Mouse (Mus musculus): ENCODE results near the gene Derl3.

Gene Derl3

DNA sequence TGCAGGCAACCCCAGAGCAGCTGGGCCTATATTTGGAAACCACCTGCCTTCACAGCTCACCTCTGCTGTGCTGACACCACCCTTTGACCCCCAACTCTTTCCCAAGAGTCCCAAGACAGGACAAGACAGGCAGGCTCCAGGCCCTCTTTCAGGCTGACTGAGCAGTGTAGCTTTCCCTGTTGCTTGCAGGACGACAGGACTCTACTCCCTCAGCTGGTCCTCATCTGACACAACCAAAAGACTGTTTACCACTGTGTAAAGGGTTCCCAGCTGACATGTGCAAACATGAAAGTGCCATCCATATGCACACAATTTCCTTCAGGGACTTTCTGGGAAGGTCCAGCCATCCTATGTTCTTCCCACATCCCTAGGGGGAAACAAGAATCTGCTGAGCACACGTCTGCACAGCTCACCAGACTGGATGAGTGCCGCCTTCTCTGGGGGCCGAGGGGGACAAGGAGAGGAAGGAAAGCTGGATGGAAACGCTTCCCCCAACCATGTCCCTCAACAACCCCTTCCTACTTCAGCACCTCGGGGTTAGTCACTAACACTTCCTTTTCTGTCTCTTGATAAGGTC, 19.9 kb downstream of the Derl3 start:
- no peak for DNase-seq (ENCODE audit: low spot score)

DNA sequence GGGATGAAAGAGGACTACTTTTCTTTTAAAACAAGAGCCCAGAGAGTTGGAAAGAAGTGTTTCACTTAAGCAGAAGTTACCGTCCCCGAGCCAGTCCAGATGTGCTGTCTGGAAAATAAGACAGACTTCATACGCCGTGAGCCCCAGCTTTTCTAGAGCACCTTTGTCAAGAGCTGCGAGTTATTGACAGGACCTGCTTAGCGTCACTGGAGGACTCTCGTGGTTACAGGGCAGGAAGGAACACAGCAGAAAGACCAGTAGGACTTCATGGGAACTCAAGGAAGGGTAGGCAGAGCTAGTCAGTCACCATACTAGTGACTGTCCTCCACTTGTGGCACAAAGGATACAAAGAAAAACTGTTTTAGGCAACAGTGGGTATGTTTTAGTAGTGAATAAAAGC, 22.3 kb downstream of the Derl3 start:
- DNase-seq (ENCODE audit: low spot score), result peak; percentile 37

DNA sequence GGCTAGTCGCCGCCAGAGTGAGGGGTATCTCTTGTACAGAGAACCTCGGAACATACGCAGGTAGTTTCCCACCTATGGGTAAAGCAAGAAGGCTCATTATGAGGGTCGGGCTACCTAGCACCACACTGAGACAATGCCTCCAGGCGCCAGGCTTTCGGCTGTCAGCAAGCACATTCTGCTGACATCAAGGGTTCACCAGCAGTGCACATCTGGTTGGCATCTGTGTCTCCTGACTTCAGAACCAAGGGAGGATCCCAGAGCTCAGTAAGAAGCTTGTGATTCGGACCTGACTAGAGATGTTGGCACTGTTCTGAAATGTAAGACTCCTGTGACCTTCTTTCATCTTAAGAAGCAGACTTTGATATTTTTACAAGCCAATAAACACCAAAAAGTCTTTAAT, 23.6 kb downstream of the Derl3 start:
- DNase-seq (ENCODE audit: low spot score), result no peak

DNA sequence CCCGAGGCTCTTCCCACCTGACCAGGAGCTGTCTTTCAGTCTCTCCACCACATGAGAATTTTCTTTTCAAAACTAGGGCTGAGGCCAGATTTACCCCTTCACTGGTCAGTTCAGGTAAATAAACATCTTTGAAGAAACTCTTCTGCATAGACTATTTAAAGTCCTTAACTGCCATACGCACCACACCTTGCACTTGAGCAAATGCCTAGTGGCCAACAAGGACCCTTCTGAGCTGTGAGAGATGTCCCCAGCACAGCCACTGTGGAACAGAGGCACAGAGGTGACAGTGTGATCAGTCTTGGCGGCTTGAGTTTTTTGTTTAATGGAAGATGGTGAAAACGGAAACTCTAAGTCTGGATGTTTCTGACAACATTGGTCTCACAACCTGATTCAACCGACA, 25.8 kb downstream of the Derl3 start:
- peak; percentile 59 for DNase-seq (ENCODE audit: low spot score)

DNA sequence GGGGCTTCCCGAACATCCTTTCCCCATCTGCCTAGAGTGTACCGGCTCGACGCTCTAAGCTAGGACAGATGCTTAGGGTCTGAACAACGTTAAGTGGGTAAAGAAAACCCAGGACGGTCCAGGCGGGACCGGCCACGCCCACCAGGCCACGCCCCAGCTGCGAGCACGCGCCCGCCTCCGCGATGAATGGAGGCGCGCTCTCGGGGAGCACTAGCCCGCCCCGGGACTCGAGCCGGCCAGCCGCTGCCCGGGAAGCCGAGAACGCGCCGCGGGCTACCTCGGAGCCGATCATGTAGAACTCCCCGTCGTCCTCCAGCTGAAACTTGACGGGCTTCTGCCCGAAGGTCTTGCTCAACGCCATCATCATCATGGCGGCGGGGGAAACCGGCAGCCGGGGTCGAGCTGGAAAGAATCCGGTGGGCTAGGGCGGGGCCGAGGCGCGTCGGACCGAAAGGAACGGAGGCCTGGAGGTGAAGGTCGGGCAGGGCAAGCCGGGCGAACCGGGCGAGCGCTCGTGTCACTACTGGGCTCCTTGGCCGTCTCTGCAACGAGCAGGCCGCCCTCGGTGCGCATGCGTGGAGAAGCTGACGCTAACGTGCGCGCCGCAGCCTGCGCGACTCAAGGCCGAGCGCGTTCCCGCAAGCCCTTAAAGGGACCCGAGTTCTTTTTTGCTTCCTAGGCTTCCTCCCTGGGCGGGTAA, 28.0 kb downstream of the Derl3 start, which contains the start of gene Smarcb1:
Gene Smarcb1 (minus strand): TSS at position 592 of the 700 bp plus-strand sequence.
- peak; percentile 95 for DNase-seq (ENCODE audit: low spot score)

DNA sequence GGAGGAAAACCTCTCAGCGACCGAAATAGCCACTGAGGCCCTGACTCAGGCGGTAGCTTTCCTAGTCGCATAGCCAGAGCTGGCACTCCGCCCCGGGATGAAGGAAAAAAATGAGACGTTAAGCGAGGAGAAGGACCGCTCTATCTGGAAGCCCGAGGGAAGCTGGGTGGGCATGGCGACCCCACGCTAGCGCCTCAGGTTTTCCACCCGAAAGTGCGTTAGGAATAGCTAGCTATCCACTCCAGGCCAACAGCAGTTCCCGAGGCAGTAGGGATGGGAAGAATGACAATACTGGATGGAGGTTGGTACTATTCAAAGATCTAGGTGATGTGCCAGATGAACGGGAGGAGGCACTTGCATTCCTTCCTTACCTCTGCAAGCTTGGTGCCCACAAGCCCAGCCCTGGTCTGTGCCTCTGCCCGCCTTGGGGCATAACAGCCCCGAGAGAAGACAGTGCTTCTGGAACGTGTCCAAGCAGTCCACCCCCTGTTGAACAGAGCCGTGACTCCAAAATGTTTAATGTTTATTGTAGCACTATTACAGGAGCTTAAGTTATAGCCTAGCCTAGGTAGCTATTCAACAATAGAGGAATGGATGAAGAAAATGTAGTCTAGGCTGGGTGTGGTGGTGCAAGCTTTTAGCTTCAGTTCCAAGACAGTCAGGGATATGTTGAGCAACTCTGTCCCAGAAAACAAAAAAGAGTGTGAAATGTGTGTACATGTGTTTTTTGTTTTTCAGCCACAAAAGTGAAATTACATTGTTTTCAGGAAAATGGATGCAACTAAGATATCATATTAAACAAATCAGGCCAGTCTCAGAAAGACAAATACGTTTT, 28.7 kb downstream of the Derl3 start:
- no peak for DNase-seq (ENCODE audit: low spot score)

DNA sequence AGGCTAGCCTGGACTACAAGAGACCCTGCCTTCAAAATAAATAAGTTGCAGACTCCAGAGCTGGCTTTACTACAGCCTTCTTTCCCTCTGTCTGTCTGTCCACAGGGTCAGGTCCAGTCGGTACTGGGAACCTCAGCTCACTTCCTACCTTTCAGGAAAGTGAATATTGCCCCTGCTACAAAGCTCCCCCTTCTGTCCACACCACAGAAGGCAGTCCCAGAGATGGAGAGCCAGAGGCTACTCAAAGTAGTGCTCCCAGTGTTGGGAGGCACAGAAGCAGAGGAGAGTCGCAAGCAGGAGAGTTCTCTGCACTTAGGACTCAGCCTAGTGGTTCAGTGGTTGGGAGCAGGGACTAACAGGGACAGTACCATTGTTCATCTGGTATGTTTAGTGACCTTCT, 31.1 kb downstream of the Derl3 start:
- no peak for DNase-seq (ENCODE audit: low spot score)

DNA sequence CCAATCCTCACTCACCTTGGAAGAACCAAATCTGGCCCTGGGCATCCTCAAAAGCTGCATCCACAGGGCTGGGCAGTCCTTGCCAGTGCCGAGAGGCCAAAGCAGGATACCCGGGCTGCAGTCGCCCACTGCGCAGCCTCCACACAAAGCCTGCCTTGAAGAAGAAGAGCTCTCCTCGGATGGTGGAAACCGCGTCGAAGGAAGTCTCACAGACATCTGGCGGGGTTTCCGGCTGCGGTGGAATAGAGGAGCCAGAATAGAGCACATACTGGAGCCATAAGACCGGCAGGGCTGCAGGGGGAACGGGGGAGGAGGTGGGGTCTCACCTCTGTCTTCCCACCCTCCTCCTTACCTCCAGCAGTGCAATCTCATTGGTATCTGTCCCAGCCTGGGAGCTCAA, 33.2 kb downstream of the Derl3 start:
- DNase-seq (ENCODE audit: low spot score), result no peak

DNA sequence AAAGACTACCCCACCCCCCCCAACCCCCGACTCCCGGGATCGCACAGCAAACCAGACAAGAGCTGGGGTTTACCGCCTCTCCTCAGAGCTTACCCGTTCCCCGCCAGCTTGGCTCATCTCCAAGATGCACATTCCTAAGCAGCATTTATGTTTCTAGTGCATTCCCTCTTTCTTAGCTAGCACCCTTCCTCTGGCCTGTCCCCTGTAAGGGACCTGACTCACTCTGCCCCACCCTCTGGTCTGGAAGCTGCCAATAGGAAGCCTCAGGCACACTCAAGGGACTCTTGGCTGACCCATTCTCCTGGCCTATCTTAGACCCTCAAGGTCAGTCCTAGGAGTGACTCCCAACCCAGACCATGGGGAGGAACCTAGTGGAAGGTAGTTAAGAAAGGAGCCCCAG, 37.1 kb downstream of the Derl3 start:
- no peak for DNase-seq (ENCODE audit: low spot score)

DNA sequence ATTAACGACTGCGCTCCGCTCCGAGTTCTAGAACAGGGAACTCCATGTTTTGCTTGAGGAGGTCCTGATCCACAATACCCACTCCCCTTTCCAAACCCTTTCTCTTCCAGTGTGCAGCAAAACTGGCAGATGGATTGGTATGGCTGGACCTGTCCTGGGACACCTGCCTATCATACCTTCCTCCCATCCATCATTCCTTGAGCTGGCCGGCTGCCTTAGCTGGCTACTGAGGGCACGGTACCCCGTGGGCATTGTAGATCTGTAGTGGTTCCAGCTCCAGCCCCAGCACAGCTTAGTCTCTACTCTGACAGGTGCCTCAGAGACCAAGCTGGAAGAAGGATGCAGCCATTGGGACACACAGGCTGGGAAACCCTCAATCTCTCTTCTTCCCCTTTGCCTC, 38.1 kb downstream of the Derl3 start:
- no peak for DNase-seq (ENCODE audit: low spot score)

DNA sequence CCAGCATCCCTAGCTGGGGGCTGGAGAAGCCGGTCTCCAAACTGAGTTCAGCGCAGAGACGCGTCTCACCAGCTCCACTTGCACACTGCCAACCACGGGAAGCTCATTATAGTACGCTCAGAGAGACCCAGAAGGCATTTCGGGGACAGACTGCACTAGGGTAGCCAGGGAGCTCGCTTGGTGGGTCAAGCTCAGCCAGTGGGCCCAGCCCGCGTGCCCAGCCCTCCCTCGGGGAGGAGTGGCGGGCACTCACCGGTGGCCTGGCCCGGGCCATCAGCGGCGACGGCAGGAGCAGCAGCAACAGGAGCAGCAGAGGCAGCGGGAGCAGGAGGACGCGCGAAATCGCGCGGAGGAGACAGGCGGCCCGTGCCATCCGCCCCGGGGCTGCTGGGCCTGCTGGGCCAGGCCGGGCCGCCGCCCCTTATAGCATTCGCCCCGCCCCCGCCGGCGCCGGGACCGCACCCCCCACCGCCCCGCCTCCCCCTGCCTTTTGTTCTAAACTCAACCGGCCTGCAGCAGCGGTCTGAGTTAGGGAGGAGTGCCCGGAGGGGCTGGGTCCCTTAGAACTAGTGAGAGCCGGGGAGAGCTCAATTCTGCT, 39.0 kb downstream of the Derl3 start:
- no peak for DNase-seq (ENCODE audit: low spot score)

DNA sequence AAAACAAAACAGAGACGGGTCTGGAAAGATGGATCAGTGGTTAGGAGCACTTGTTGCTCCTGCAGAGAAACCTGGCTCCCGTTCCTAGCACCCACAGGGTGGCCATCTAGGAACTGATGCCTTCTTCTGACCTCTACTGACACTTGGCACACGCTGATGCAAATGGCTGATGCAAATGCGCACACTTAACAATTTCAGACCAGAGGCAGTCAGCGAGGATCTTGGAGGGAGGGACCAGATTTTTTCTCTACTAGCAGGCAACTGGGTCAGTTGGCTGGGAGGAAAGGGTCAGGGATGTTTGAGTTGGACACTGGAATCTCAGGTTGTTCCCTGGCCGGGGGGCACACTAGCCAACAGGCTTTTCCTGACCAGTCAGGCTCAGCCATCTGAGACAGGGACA, 39.7 kb downstream of the Derl3 start, which contains the start of gene Chchd10:
Gene Chchd10 (plus strand): TSS at position 240 of the 400 bp plus-strand sequence.
- DNase-seq (ENCODE audit: low spot score), result no peak

DNA sequence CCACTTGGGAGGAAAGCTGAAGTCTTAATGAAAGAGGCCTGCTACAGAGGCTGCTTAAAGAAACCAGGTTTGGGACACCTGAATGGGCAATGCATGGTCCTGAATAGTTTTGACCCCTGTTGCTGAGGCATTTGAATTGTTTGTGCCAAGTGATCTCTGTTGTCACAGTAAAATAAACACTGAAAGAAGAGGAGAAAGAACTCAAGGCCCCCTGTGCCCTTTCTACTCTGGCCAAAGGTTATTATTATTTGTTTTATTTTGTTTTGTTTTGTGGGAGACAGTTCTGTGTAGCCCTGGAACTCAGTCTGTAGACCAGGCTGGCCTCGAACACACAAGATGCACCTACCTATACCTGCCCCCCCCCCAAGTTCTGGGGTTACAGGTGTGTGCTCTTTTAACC, 41.8 kb downstream of the Derl3 start:
- DNase-seq (ENCODE audit: low spot score), result no peak

DNA sequence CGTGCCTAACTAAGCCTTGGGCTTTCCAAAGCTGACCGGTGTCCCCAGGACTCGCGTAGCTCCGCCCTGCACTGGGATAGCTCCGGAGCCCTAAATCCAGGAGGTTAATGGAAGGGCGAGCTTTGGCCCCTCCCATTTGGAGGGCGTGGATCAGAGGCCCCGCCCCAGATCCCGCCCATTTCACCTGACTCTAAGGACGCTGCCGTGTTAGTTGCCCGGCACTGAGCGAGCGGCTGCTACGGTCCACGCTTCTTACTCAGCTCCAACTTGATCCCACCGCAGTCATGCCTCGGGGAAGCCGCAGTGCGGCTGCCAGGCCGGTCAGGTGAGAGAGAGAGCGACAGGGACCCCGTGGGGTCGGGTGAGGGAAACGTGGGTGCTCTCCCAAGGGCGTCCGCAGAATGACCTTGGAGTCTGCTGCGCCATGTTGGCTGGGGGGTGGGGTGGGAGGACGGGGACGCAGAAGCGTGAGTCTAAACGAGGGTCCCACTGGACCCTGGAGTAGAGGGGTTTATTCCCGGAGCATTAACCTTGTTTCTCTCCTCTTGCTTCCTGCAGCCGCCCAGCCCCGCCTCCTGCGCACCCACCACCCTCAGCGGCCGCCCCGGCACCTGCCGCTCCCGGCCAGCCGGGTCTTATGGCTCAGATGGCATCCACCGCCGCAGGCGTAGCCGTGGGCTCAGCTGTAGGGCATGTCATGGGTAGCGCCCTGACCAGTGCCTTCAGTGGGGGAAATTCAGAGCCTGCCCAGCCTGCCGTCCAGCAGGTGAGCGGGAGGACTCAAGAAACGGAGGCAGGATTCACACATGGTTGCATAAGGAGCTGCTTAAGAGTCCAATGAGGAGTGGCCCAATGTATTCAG, 42.7 kb downstream of the Derl3 start, which contains the start of gene Mmp11:
Gene Mmp11 (minus strand): TSS at position 817 of the 862 bp plus-strand sequence.
- peak; percentile 73 for DNase-seq (ENCODE audit: low spot score)

DNA sequence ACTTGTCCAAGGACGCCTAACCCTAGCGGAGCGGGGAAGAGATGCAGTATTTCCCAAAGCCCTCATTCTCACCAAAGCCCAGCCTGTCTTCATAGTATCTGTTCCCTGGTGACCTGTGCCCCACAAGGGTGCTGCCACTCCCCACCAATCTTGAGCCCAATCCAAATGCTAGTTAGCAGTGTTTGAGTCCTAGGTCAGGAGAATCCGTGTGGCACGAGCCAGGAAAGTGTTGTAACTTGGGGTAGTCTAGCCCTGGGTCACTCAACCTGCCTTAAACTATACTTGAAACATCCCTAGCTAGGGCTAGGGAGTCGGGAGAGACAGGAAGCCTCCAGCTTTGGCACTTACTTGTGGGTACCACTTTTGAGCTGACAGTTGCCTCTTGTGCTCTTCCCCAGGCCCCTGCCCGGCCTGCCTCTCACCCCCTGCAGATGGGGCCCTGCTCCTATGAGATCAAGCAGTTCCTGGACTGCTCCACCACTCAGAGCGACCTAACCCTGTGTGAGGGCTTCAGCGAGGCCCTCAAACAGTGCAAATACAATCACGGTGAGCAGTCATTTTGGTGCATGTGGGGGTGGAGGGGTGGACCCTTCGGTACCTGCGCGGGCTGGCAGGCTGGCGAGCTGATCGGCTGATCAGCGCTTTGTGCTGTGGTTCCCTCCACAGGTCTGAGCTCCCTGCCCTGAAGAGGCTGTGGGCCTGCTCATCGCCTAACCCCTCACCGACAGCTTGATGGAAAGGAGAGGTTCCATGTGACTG, 43.9 kb downstream of the Derl3 start:
- DNase-seq (ENCODE audit: low spot score), result no peak

DNA sequence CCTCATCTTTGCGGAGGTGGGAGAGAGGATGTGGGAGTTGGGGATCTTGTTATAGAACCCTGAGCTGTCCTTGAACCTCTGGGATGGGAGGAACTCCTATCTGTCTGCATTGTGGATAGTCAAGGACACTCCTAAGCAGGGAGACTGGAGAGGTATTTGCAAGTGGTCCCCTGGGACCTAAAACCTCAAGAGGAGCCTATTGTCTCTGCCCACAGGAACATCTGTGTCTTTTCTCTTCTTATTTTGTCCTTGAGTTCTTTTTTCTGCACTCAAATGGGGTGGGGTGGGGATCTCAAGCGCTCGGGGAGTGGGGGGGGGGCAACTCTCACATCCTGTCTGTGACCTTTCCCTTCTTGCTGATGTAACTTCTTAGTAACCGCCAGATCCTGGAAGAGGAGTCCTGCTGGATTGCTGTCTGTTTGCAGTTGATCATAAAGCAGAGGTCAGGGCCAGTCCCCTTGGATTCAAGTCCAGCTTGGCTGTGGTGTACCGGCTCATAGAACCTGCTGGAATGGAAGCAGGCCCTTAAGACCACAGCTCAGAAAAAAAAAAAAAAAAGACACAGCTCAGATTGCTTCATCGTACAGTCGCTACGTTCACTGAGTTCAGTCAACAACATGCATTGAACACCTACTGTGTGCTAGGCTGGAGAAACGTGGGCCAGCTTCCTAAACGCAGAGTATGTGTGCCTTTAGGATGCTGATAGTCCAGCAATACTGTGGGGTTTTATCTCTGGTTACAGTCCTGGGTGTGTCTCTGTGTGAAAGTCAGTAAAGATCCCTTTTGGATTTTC, 44.8 kb downstream of the Derl3 start:
- no peak for DNase-seq (ENCODE audit: low spot score)

DNA sequence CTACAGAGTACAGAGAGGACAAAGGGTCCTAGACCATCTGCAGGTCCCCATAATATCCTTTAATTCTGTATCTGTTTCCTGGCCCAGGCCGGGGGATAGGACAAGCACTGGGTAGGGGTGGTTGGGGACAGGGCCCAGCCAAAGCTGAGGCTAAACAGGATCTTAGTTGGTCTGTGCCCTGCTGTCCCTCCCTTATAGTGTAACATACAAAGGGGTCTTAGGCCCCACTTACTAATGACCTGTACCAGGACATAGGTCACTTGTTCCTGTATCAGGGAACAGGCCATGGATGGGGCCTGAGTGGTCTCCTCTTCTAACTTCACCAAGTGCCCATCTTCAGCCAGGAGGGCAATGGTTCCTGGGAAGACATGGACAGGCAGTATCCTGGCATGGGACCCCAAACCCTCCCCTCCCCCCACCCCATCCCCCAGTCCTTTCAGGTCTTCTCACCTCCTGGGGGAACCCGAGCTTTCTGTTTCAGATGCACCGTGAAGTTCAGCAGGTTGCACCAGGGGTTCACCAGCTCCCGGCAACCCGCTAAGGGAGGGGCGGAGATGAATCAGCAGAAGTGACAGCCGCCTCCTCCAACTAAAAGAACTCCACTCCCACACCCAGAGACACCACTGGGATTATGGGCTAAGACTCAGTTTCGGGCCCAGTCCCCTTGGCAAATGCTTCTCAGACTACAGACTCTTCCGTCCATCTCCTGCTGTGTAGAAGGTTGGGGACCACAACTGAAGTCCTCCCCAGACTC, 46.4 kb downstream of the Derl3 start:
- DNase-seq (ENCODE audit: low spot score), result no peak

DNA sequence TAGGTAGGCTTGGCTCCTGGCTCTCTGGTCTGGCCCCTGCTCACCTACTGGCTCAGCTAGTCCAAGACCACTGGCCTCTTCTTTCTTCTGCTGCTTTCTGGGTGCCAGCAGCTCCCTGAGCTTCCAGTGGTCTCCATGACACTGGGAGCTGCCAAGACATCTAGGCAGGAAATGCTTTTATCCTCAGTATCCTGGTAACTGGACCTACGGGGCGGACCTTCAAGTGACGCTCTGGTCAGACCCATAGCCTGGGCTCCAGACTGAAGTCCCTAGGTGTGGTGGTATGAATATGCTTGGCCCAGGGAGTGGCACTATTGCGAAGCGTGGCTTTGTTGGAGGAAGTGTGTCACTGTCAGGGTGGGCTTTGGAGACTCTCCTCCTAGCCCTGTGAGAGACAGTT, 47.3 kb downstream of the Derl3 start, which contains the start of gene Gm867:
Gene Gm867 (minus strand): TSS at position 153 of the 400 bp plus-strand sequence.
- no peak for DNase-seq (ENCODE audit: low spot score)
